Mouse (Mus musculus): ENCODE data around the gene Prdm9. TPM values are rescaled to one million over a fixed set of nuclear protein-coding genes. Genes with fewer than 3 reads are reported as not detected.
A peak's percentile ranks its signal among the peaks of the same experiment; 100 is the strongest.

The Prdm9 gene
- polyA plus RNA-seq, 1 experiment: 7.9 TPM

- no peaks in the 10 kb centered on the region for H3K4me1 ChIP-seq (ENCODE audit: control insufficient read depth, insufficient read depth, low read length)
- H3K9me3 ChIP-seq (replicated peaks; ENCODE audit: control insufficient read depth, insufficient read depth, low read length, poor library complexity, severe bottlenecking): no peaks in the 10 kb centered on the region
- no peak overlapping the region for H3K4me3 ChIP-seq (ENCODE audit: low read depth, low read length)
- no peak overlapping the region for H3K9ac ChIP-seq (ENCODE audit: low read depth, poor library complexity, severe bottlenecking)
- TF ChIP-seq EP300 (IDR thresholded peaks at IDR 0.05; ENCODE audit: insufficient read depth, low read depth, low read length): no peak
- TF ChIP-seq POLR2A (IDR thresholded peaks at IDR 0.05; ENCODE audit: insufficient read depth, low read length): no peak
- TF ChIP-seq CTCF (IDR thresholded peaks at IDR 0.05; ENCODE audit: low read depth, low read length): no peak
- no peaks in the 10 kb centered on the region for H3K27me3 ChIP-seq (ENCODE audit: control insufficient read depth, insufficient read depth, low read length, poor library complexity, severe bottlenecking)
- no peaks in the 10 kb centered on the region for H3K36me3 ChIP-seq (ENCODE audit: control insufficient read depth, insufficient read depth, low read length, poor library complexity, severe bottlenecking)
- no peak overlapping the region for H3K27ac ChIP-seq (ENCODE audit: insufficient read depth, low read length)
These were observed 18.9 kb upstream of the Prdm9 start for GRCm38 (mm10) chr17:15583071-15583470.

- H3K9me3 ChIP-seq (replicated peaks; ENCODE audit: control insufficient read depth, insufficient read depth, low read length, poor library complexity, severe bottlenecking): no peaks in the 10 kb centered on the region
- no peaks in the 10 kb centered on the region for H3K36me3 ChIP-seq (ENCODE audit: control insufficient read depth, insufficient read depth, low read length, poor library complexity, severe bottlenecking)
- H3K4me1 ChIP-seq (ENCODE audit: control insufficient read depth, insufficient read depth, low read length): no peaks in the 10 kb centered on the region
- H3K4me3 ChIP-seq (ENCODE audit: low read depth, low read length): no peak overlapping the region
- TF ChIP-seq CTCF (IDR thresholded peaks at IDR 0.05; ENCODE audit: low read depth, low read length) (no peak), EP300 (IDR thresholded peaks at IDR 0.05; ENCODE audit: insufficient read depth, low read depth, low read length) (no peak), POLR2A (IDR thresholded peaks at IDR 0.05; ENCODE audit: insufficient read depth, low read length) (no peak)
- no peak overlapping the region for H3K9ac ChIP-seq (ENCODE audit: low read depth, poor library complexity, severe bottlenecking)
- H3K27me3 ChIP-seq (ENCODE audit: control insufficient read depth, insufficient read depth, low read length, poor library complexity, severe bottlenecking): no peaks in the 10 kb centered on the region
- no peak overlapping the region for H3K27ac ChIP-seq (ENCODE audit: insufficient read depth, low read length)
These were observed 15.9 kb upstream of the Prdm9 start for GRCm38 (mm10) chr17:15580072-15580447.

- no peaks in the 10 kb centered on the region for H3K27me3 ChIP-seq (ENCODE audit: control insufficient read depth, insufficient read depth, low read length, poor library complexity, severe bottlenecking)
- no peaks in the 10 kb centered on the region for H3K9me3 ChIP-seq (replicated peaks; ENCODE audit: control insufficient read depth, insufficient read depth, low read length, poor library complexity, severe bottlenecking)
- no peaks in the 10 kb centered on the region for H3K4me1 ChIP-seq (ENCODE audit: control insufficient read depth, insufficient read depth, low read length)
- H3K36me3 ChIP-seq (ENCODE audit: control insufficient read depth, insufficient read depth, low read length, poor library complexity, severe bottlenecking): no peaks in the 10 kb centered on the region
- H3K27ac ChIP-seq (ENCODE audit: insufficient read depth, low read length): no peak overlapping the region
- TF ChIP-seq EP300 (IDR thresholded peaks at IDR 0.05; ENCODE audit: insufficient read depth, low read depth, low read length) (no peak), POLR2A (IDR thresholded peaks at IDR 0.05; ENCODE audit: insufficient read depth, low read length) (no peak), CTCF (IDR thresholded peaks at IDR 0.05; ENCODE audit: low read depth, low read length) (no peak)
- H3K4me3 ChIP-seq (ENCODE audit: low read depth, low read length): no peak overlapping the region
- no peak overlapping the region for H3K9ac ChIP-seq (ENCODE audit: low read depth, poor library complexity, severe bottlenecking)
These were observed 15.4 kb upstream of the Prdm9 start for GRCm38 (mm10) chr17:15579410-15580071.

- TF ChIP-seq POLR2A (IDR thresholded peaks at IDR 0.05; ENCODE audit: insufficient read depth, low read length) (no peak), CTCF (IDR thresholded peaks at IDR 0.05; ENCODE audit: low read depth, low read length) (peak; percentile 24)
- H3K27ac ChIP-seq (ENCODE audit: insufficient read depth, low read length): no peak overlapping the region
- H3K36me3 ChIP-seq (ENCODE audit: control insufficient read depth, insufficient read depth, low read length, poor library complexity, severe bottlenecking): no peaks in the 10 kb centered on the region
- H3K9ac ChIP-seq (ENCODE audit: low read depth, poor library complexity, severe bottlenecking): peak overlapping the region; percentile 48; the same call in 1 of the 2 replicates
- peak overlapping the region; percentile 65 for H3K4me3 ChIP-seq (ENCODE audit: low read depth, low read length)
- no peaks in the 10 kb centered on the region for H3K9me3 ChIP-seq (replicated peaks; ENCODE audit: control insufficient read depth, insufficient read depth, low read length, poor library complexity, severe bottlenecking)
- no peaks in the 10 kb centered on the region for H3K4me1 ChIP-seq (ENCODE audit: control insufficient read depth, insufficient read depth, low read length)
- no peaks in the 10 kb centered on the region for H3K27me3 ChIP-seq (ENCODE audit: control insufficient read depth, insufficient read depth, low read length, poor library complexity, severe bottlenecking)
These were observed 13.1 kb upstream of the Prdm9 start for GRCm38 (mm10) chr17:15577291-15577694.

GRCm38 (mm10) chr17:15575056-15575455 lies 10.9 kb upstream of the Prdm9 start:
- TF ChIP-seq EP300 (IDR thresholded peaks at IDR 0.05; ENCODE audit: insufficient read depth, low read depth, low read length): no peak
- no peak for TF ChIP-seq POLR2A (IDR thresholded peaks at IDR 0.05; ENCODE audit: insufficient read depth, low read length)
- no peak for TF ChIP-seq CTCF (IDR thresholded peaks at IDR 0.05; ENCODE audit: low read depth, low read length)
- Histone ChIP-seq H3K4me1 (ENCODE audit: control insufficient read depth, insufficient read depth, low read length) (no peaks in the 10 kb centered on the region), H3K27me3 (ENCODE audit: control insufficient read depth, insufficient read depth, low read length, poor library complexity, severe bottlenecking) (no peaks in the 10 kb centered on the region), H3K9ac (ENCODE audit: low read depth, poor library complexity, severe bottlenecking) (no peak overlapping the region), H3K36me3 (ENCODE audit: control insufficient read depth, insufficient read depth, low read length, poor library complexity, severe bottlenecking) (no peaks in the 10 kb centered on the region), H3K4me3 (ENCODE audit: low read depth, low read length) (no peak overlapping the region), H3K27ac (ENCODE audit: insufficient read depth, low read length) (no peak overlapping the region), H3K9me3 (replicated peaks; ENCODE audit: control insufficient read depth, insufficient read depth, low read length, poor library complexity, severe bottlenecking) (no peaks in the 10 kb centered on the region)

- no peak for TF ChIP-seq CTCF (IDR thresholded peaks at IDR 0.05; ENCODE audit: low read depth, low read length)
- TF ChIP-seq POLR2A (IDR thresholded peaks at IDR 0.05; ENCODE audit: insufficient read depth, low read length): no peak
- TF ChIP-seq EP300 (IDR thresholded peaks at IDR 0.05; ENCODE audit: insufficient read depth, low read depth, low read length): no peak
- no peaks in the 10 kb centered on the region for H3K36me3 ChIP-seq (ENCODE audit: control insufficient read depth, insufficient read depth, low read length, poor library complexity, severe bottlenecking)
- no peaks in the 10 kb centered on the region for H3K4me1 ChIP-seq (ENCODE audit: control insufficient read depth, insufficient read depth, low read length)
- H3K27me3 ChIP-seq (ENCODE audit: control insufficient read depth, insufficient read depth, low read length, poor library complexity, severe bottlenecking): no peaks in the 10 kb centered on the region
- no peak overlapping the region for H3K27ac ChIP-seq (ENCODE audit: insufficient read depth, low read length)
- no peak overlapping the region for H3K4me3 ChIP-seq (ENCODE audit: low read depth, low read length)
- no peaks in the 10 kb centered on the region for H3K9me3 ChIP-seq (replicated peaks; ENCODE audit: control insufficient read depth, insufficient read depth, low read length, poor library complexity, severe bottlenecking)
- no peak overlapping the region for H3K9ac ChIP-seq (ENCODE audit: low read depth, poor library complexity, severe bottlenecking)
These were observed 2.8 kb upstream of the Prdm9 start for GRCm38 (mm10) chr17:15566908-15567307.

All from ES-Bruce4 (cell line).